Mouse (Mus musculus) kidney, postnatal 25 days (tissue): ENCODE measurements at regions not wholly inside any gene's neighbourhood (a gene's known extent, or its start where the extent isn't known, plus 50 kb on each side); places are given as distances from the start of the nearest gene placed in this dataset.

Source experiments
- DNase-seq, 2 experiments: peaks; one replicate each; pipeline ENCODE4 v3.0.0; 2021; ENCODE audit warnings: mixed read lengths in 2 of 2

- DNase-seq: no peak
These were observed 127.8 kb downstream of the Stk31 start for GRCm38 (mm10) chr6:49523184-49523583.

- DNase-seq: no peak
These were observed 128.3 kb downstream of the Stk31 start for GRCm38 (mm10) chr6:49523696-49524095.

- no peak for DNase-seq
These were observed 138.6 kb downstream of the Stk31 start for GRCm38 (mm10) chr6:49533956-49534355.

GRCm38 (mm10) chr6:49534551-49534950 lies 139.1 kb downstream of the Stk31 start:
- DNase-seq: no peak

- DNase-seq: no peak
These were observed 149.5 kb downstream of the Stk31 start for GRCm38 (mm10) chr6:49544946-49545345.

- no peak for DNase-seq
These were observed 159.7 kb downstream of the Stk31 start for GRCm38 (mm10) chr6:49555069-49555468.

- no peak for DNase-seq
These were observed 163.1 kb downstream of the Stk31 start for GRCm38 (mm10) chr6:49558508-49558907.

- no peak for DNase-seq
These were observed 163.7 kb downstream of the Stk31 start for GRCm38 (mm10) chr6:49559112-49559511.

- no peak for DNase-seq
These were observed 182.9 kb downstream of the Stk31 start for GRCm38 (mm10) chr6:49578340-49578739.

- no peak for DNase-seq
These were observed 184.3 kb downstream of the Stk31 start for GRCm38 (mm10) chr6:49579691-49580090.

GRCm38 (mm10) chr6:49582040-49582707 lies 186.8 kb downstream of the Stk31 start:
- no peak for DNase-seq

GRCm38 (mm10) chr6:49586553-49586952 lies 191.1 kb downstream of the Stk31 start:
- DNase-seq: no peak

GRCm38 (mm10) chr6:49588677-49589076 lies 193.3 kb downstream of the Stk31 start:
- no peak for DNase-seq

GRCm38 (mm10) chr6:49590927-49591631 lies 195.7 kb downstream of the Stk31 start:
- no peak for DNase-seq

- DNase-seq: no peak
These were observed 196.2 kb downstream of the Stk31 start for GRCm38 (mm10) chr6:49591632-49592000.

- no peak for DNase-seq
These were observed 197.3 kb downstream of the Stk31 start for GRCm38 (mm10) chr6:49592676-49593075.

GRCm38 (mm10) chr6:49603201-49603600 lies 207.8 kb downstream of the Stk31 start:
- DNase-seq: no peak

GRCm38 (mm10) chr6:49603844-49604243 lies 208.4 kb downstream of the Stk31 start:
- no peak for DNase-seq

GRCm38 (mm10) chr6:49606028-49606427 lies 210.6 kb downstream of the Stk31 start:
- DNase-seq: no peak

- DNase-seq: no peak
These were observed 211.3 kb downstream of the Stk31 start for GRCm38 (mm10) chr6:49606626-49607158.

- no peak for DNase-seq
These were observed 198.4 kb upstream of the Npy start for GRCm38 (mm10) chr6:49624080-49624479.

- no peak for DNase-seq
These were observed 197.9 kb upstream of the Npy start for GRCm38 (mm10) chr6:49624564-49624963.

- DNase-seq: no peak
These were observed 188.9 kb upstream of the Npy start for GRCm38 (mm10) chr6:49633470-49634095.

- DNase-seq: no peak
These were observed 184.9 kb upstream of the Npy start for GRCm38 (mm10) chr6:49637654-49638053.
